11 mouse cellular contexts compared by ENCODE assay signal in genomic region chr8:77276827-77277226, GRCm38 (mm10).
DNase-seq lines count a peak whose midpoint lies in the region; ATAC-seq and TF ChIP-seq lines count a peak whose summit lies in the region.
"Had no signal": no experiment of that assay in that cellular context is flagged by ENCODE, and none has a peak within 500 bp of the region (broad histone marks: within the 10 kb centered on the region; RNA-seq: fewer than 3 reads in every experiment).

No protein-coding gene starts in this region.

- H3K9me3 ChIP-seq in stomach, embryonic 16.5 days (replicated peaks; ENCODE audit: control insufficient read depth, low read length), result no peaks in the 10 kb centered on the region
- H3K9me3 ChIP-seq in forebrain, postnatal 0 days (ENCODE audit: low read length), result no peaks in the 10 kb centered on the region
- H3K9me3 ChIP-seq: embryonic facial prominence, embryonic 12.5 days; heart, embryonic 13.5 days had no signal

- no peak overlapping the region for H3K4me2 ChIP-seq in stomach, embryonic 16.5 days (ENCODE audit: low read depth, low read length)
- no peak overlapping the region for H3K4me2 ChIP-seq in forebrain, postnatal 0 days (ENCODE audit: low read depth)
- H3K4me2 ChIP-seq: embryonic facial prominence, embryonic 12.5 days; heart, embryonic 13.5 days had no signal

- 71% methylated on average over 10 of the region's 10 CpGs for WGBS in stomach, embryonic 16.5 days
- 83% methylated on average over 10 of the region's 10 CpGs for WGBS in forebrain, postnatal 0 days

- no peaks in the 10 kb centered on the region for H3K27me3 ChIP-seq in stomach, embryonic 16.5 days (ENCODE audit: control insufficient read depth, insufficient read depth, low read length)
- H3K27me3 ChIP-seq in forebrain, postnatal 0 days (ENCODE audit: insufficient read depth, low read length), result no peaks in the 10 kb centered on the region
- H3K27me3 ChIP-seq: embryonic facial prominence, embryonic 12.5 days; heart, embryonic 13.5 days had no signal

- no peak overlapping the region for H3K4me3 ChIP-seq in stomach, embryonic 16.5 days (replicated peaks; ENCODE audit: low read length)
- no peak overlapping the region for H3K4me3 ChIP-seq in forebrain, postnatal 0 days (ENCODE audit: low read depth, low read length)
- H3K4me3 ChIP-seq: embryonic facial prominence, embryonic 12.5 days; heart, embryonic 13.5 days; left cerebral cortex, adult 2 months had no signal

- ATAC-seq in stomach, embryonic 16.5 days (ENCODE audit: insufficient read depth, low FRiP score), result peak; percentile 47; the same call in 1 of the 2 replicates
- ATAC-seq in forebrain, postnatal 0 days, result no peak

- H3K4me1 ChIP-seq in stomach, embryonic 16.5 days (ENCODE audit: control insufficient read depth, insufficient read depth, low read length), result 0 out of 2 replicates have a peak, but pooled peaks cover 2% of the 10 kb centered on the region
- no peaks in the 10 kb centered on the region for H3K4me1 ChIP-seq in forebrain, postnatal 0 days (ENCODE audit: insufficient read depth)
- H3K4me1 ChIP-seq: embryonic facial prominence, embryonic 12.5 days had no signal

- H3K27ac ChIP-seq in stomach, embryonic 16.5 days (ENCODE audit: low read length), result no peak overlapping the region
- no peak overlapping the region for H3K27ac ChIP-seq in forebrain, postnatal 0 days (ENCODE audit: low read depth, low read length)
- H3K27ac ChIP-seq: embryonic facial prominence, embryonic 12.5 days; heart, embryonic 13.5 days; left cerebral cortex, adult 2 months had no signal

- peak; percentile 30 for DNase-seq in thymus, postnatal 0 days (ENCODE audit: low spot score)
- DNase-seq in thymus, postnatal 25 days, result no peak
- peak; percentile 74 to 82 for DNase-seq in heart, adult 9 months (ENCODE audit: low spot score in 2 of 2)
- peak; percentile 61 to 75 for DNase-seq in kidney, postnatal 25 days
- DNase-seq in B cell, adult 2 months, result no peak
- DNase-seq in cerebellum, adult 8-10 months, result no peak
- no peak for DNase-seq in forebrain, postnatal 0 days

- no peak for TF ChIP-seq CTCF in forebrain, postnatal 0 days (IDR thresholded peaks at IDR 0.05; ENCODE audit: low read depth)

- H3K9ac ChIP-seq in stomach, embryonic 16.5 days (ENCODE audit: low read length), result no peak overlapping the region
- no peak overlapping the region for H3K9ac ChIP-seq in forebrain, postnatal 0 days
- H3K9ac ChIP-seq: embryonic facial prominence, embryonic 12.5 days; heart, embryonic 13.5 days had no signal

- H3K36me3 ChIP-seq in stomach, embryonic 16.5 days (ENCODE audit: control insufficient read depth, insufficient read depth, low read length), result no peaks in the 10 kb centered on the region
- H3K36me3 ChIP-seq in forebrain, postnatal 0 days (ENCODE audit: insufficient read depth), result no peaks in the 10 kb centered on the region

Comparison
In these comparisons a context has a peak if more than half of its experiments do, and no peak if none do; other contexts are left out.
1. DNase-seq: peak in thymus, postnatal 0 days (single experiment), heart, adult 9 months (2 of 2) and kidney, postnatal 25 days (2 of 2); none in thymus, postnatal 25 days (single experiment), B cell, adult 2 months (0 of 2), cerebellum, adult 8-10 months (single experiment) and forebrain, postnatal 0 days (single experiment).